Mouse (Mus musculus) 416B (cell line): ENCODE data around the gene Hspa8.
A peak's percentile ranks its signal among the peaks of the same experiment; 100 is the strongest.

Experiments
- DNase-seq: peaks from one replicate; pipeline ENCODE4 v3.0.0; 2011; ENCODE audit warnings: low read depth

Gene Hspa8

GRCm38 (mm10) chr9:40811860-40812259 lies 11.1 kb downstream of the Hspa8 start:
- DNase-seq: peak; percentile 53

- peak; percentile 90 for DNase-seq
These were observed 13.3 kb downstream of the Hspa8 start for GRCm38 (mm10) chr9:40814060-40814459.

GRCm38 (mm10) chr9:40817325-40818028 lies 16.7 kb downstream of the Hspa8 start:
- DNase-seq: no peak

- no peak for DNase-seq
These were observed 24.8 kb downstream of the Hspa8 start for GRCm38 (mm10) chr9:40825601-40826000.

- DNase-seq: no peak
These were observed 26.6 kb downstream of the Hspa8 start for GRCm38 (mm10) chr9:40827366-40827765.

- peak; percentile 85 for DNase-seq
These were observed 33.8 kb downstream of the Hspa8 start for GRCm38 (mm10) chr9:40834569-40834968.

- DNase-seq: peak; percentile 20
These were observed 35.9 kb downstream of the Hspa8 start for GRCm38 (mm10) chr9:40836681-40837080.

GRCm38 (mm10) chr9:40839662-40840061 lies 38.9 kb downstream of the Hspa8 start:
- DNase-seq: no peak

GRCm38 (mm10) chr9:40851515-40851914 lies 50.7 kb downstream of the Hspa8 start:
- DNase-seq: no peak

GRCm38 (mm10) chr9:40858461-40859160 lies 57.8 kb downstream of the Hspa8 start:
- DNase-seq: no peak

GRCm38 (mm10) chr9:40859196-40859595 lies 58.4 kb downstream of the Hspa8 start:
- no peak for DNase-seq
